Mouse (Mus musculus) neural tube, embryonic 11.5 days (tissue): Measurements from ENCODE around the gene Gm21983. TPM values are rescaled to one million over a fixed set of nuclear protein-coding genes. Genes with fewer than 3 reads are reported as not detected.

Experiments used
- ATAC-seq: fragments of 200-750 bp; cut with Nextera tagmentation; 2 replicates; pipeline ENCODE4 v1.8.0; 2017; ENCODE audit warnings: moderate number of reproducible peaks, mild to moderate bottlenecking, moderate TSS enrichment, moderate library complexity; ENCODE audit not compliant: insufficient read depth, low FRiP score, low TSS enrichment
- DNase-seq: peaks from one replicate; pipeline ENCODE4 v3.0.0-alpha.2; 2015; ENCODE audit warnings: low spot score
- H3K27ac ChIP-seq: fragments of 300-500 bp; sonication (generic); 2 replicates; pipeline ENCODE4 v1.5.1; 2014; ENCODE audit warnings: low read depth, mild to moderate bottlenecking, low read length
- H3K27me3 ChIP-seq: fragments of 300-500 bp; sonication (generic); 2 replicates; pipeline ENCODE4 v1.6.1; 2014; ENCODE audit warnings: mild to moderate bottlenecking, low read length, mixed read lengths; ENCODE audit not compliant: control insufficient read depth, insufficient read depth
- H3K36me3 ChIP-seq: fragments of 300-500 bp; sonication (generic); 2 replicates; pipeline ENCODE4 v1.6.1; 2014; ENCODE audit warnings: mild to moderate bottlenecking, low read length, moderate library complexity, mixed read lengths; ENCODE audit not compliant: control insufficient read depth, insufficient read depth
- H3K4me1 ChIP-seq: fragments of 300-500 bp; sonication (generic); 2 replicates; pipeline ENCODE4 v1.6.1; 2014; ENCODE audit warnings: low read length, mixed read lengths; ENCODE audit not compliant: control insufficient read depth, insufficient read depth
- H3K4me2 ChIP-seq: fragments of 300-500 bp; sonication (generic); 2 replicates; pipeline ENCODE4 v1.6.1; 2014; ENCODE audit warnings: low read depth, mild to moderate bottlenecking, moderate library complexity
- H3K4me3 ChIP-seq: fragments of 300-500 bp; sonication (generic); 2 replicates; pipeline ENCODE4 v1.5.1; 2014; ENCODE audit warnings: low read depth, low read length
- H3K9ac ChIP-seq: fragments of 300-500 bp; sonication (generic); 2 replicates; pipeline ENCODE4 v1.6.1; 2014; ENCODE audit warnings: mild to moderate bottlenecking, low read length
- H3K9me3 ChIP-seq: fragments of 300-500 bp; sonication (generic); 2 replicates; pipeline ENCODE4 v1.6.1; 2016; ENCODE audit warnings: low read length; ENCODE audit not compliant: control insufficient read depth
- WGBS: fragments of 180-500 bp; shearing (Covaris S2); extraction: QIAGEN DNeasy Blood & Tissue Kit; methylation state at CpG from one replicate; pipeline ENCODE4 v1.1.7; 2014; 5-methylcytosine and 5-hydroxymethylcytosine counted together
- polyA plus RNA-seq: library from polyadenylated mRNA; unstranded; fragments of >200 nt; fragmentation: Nextera tagmentation; extraction: Ambion mirVana; gene quantifications from 2 replicates; pipeline ENCODE4 v1.2.1, GENCODE M21; 2014

The Gm21983 gene
- polyA plus RNA-seq, 1 experiment from 2014 or later, result not detected

GRCm38 (mm10) chr7:27195681-27196611, 15.1 kb upstream of the Gm21983 start, which contains the start of the genes BC024978 and Snrpa:
Gene BC024978 (plus strand): TSS chr7:27195781.
Gene Snrpa (minus strand): TSS chr7:27196271.
- under 1% methylated on average over 64 of the region's 64 CpGs for WGBS
- Histone ChIP-seq H3K9ac (peak within 1 kb of the TSS; percentile 77), H3K4me1 (peaks cover 4% of the 10 kb centered on the region), H3K4me2 (peak within 1 kb of the TSS; percentile 77), H3K36me3 (peaks cover 21% of the 10 kb centered on the region), H3K27ac (peak within 1 kb of the TSS; percentile 93), H3K27me3 (no peaks in the 10 kb centered on the region), H3K4me3 (peak within 1 kb of the TSS; percentile 63), H3K9me3 (no peaks in the 10 kb centered on the region)
- ATAC-seq, result peak; percentile 99
- DNase-seq, result peak; percentile 94

- H3K4me3 ChIP-seq, result no peak overlapping the region
- no peak overlapping the region for H3K4me2 ChIP-seq
- no peaks in the 10 kb centered on the region for H3K9me3 ChIP-seq
- H3K9ac ChIP-seq, result no peak overlapping the region
- no peak for ATAC-seq
- peaks cover 42% of the 10 kb centered on the region for H3K36me3 ChIP-seq
- DNase-seq, result no peak
- 87% methylated on average over 4 of the region's 4 CpGs for WGBS
- H3K27ac ChIP-seq, result no peak overlapping the region
- no peaks in the 10 kb centered on the region for H3K27me3 ChIP-seq
- peaks cover 4% of the 10 kb centered on the region for H3K4me1 ChIP-seq
These were observed 12.8 kb upstream of the Gm21983 start for GRCm38 (mm10) chr7:27193731-27194130.

- H3K9ac ChIP-seq, result no peak overlapping the region
- DNase-seq (no peak), ATAC-seq (no peak)
- peaks cover 46% of the 10 kb centered on the region for H3K36me3 ChIP-seq
- H3K4me3 ChIP-seq, result no peak overlapping the region
- H3K27me3 ChIP-seq, result no peaks in the 10 kb centered on the region
- no peak overlapping the region for H3K4me2 ChIP-seq
- H3K9me3 ChIP-seq, result no peaks in the 10 kb centered on the region
- 95% methylated on average over 5 of the region's 5 CpGs for WGBS
- H3K27ac ChIP-seq, result no peak overlapping the region
- peaks cover 4% of the 10 kb centered on the region for H3K4me1 ChIP-seq
These were observed 11.5 kb upstream of the Gm21983 start for GRCm38 (mm10) chr7:27192434-27192833.

GRCm38 (mm10) chr7:27189271-27189931, 8.5 kb upstream of the Gm21983 start:
- Histone ChIP-seq H3K4me3 (no peak overlapping the region), H3K4me1 (peaks cover under 1% of the 10 kb centered on the region), H3K36me3 (peaks cover 68% of the 10 kb centered on the region), H3K9ac (no peak overlapping the region), H3K9me3 (no peaks in the 10 kb centered on the region), H3K4me2 (no peak overlapping the region), H3K27ac (no peak overlapping the region), H3K27me3 (no peaks in the 10 kb centered on the region)
- DNase-seq, result no peak
- no peak for ATAC-seq
- 97% methylated on average over 10 of the region's 10 CpGs for WGBS

GRCm38 (mm10) chr7:27185986-27186385, 5.1 kb upstream of the Gm21983 start:
- WGBS, result 92% methylated on average over 5 of the region's 5 CpGs
- H3K36me3 ChIP-seq, result peaks cover 47% of the 10 kb centered on the region

GRCm38 (mm10) chr7:27184964-27185363, 4.1 kb upstream of the Gm21983 start:
- 78% methylated on average over 3 of the region's 3 CpGs for WGBS
- Histone ChIP-seq H3K9me3 (no peaks in the 10 kb centered on the region), H3K4me2 (no peak overlapping the region), H3K36me3 (peaks cover 37% of the 10 kb centered on the region), H3K27ac (no peak overlapping the region), H3K4me3 (no peak overlapping the region), H3K9ac (no peak overlapping the region), H3K27me3 (no peaks in the 10 kb centered on the region), H3K4me1 (no peaks in the 10 kb centered on the region)
- ATAC-seq (no peak; the same call in 1 of the 2 replicates), DNase-seq (peak; percentile 50)

More at GRCm38 (mm10) chr7:27185986-27186385, 5.1 kb upstream of the Gm21983 start:
- Histone ChIP-seq H3K9ac (no peak overlapping the region), H3K4me3 (no peak overlapping the region), H3K9me3 (no peaks in the 10 kb centered on the region), H3K27me3 (no peaks in the 10 kb centered on the region), H3K4me1 (no peaks in the 10 kb centered on the region), H3K27ac (no peak overlapping the region), H3K4me2 (no peak overlapping the region)
- DNase-seq (no peak), ATAC-seq (no peak)

- no peaks in the 10 kb centered on the region for H3K27me3 ChIP-seq
- no peak overlapping the region for H3K27ac ChIP-seq
- peaks cover 5% of the 10 kb centered on the region for H3K4me1 ChIP-seq
- no peak overlapping the region for H3K9ac ChIP-seq
- no peak overlapping the region for H3K4me2 ChIP-seq
- DNase-seq (no peak), ATAC-seq (no peak)
- H3K4me3 ChIP-seq, result no peak overlapping the region
- no peaks in the 10 kb centered on the region for H3K9me3 ChIP-seq
- peaks cover 23% of the 10 kb centered on the region for H3K36me3 ChIP-seq
- WGBS, result 91% methylated on average over 1 of the region's 1 CpGs
These were observed 1.6 kb upstream of the Gm21983 start for GRCm38 (mm10) chr7:27182498-27182897.

- Histone ChIP-seq H3K27me3 (no peaks in the 10 kb centered on the region), H3K4me3 (no peak overlapping the region), H3K4me2 (no peak overlapping the region), H3K36me3 (peaks cover 5% of the 10 kb centered on the region), H3K9me3 (no peaks in the 10 kb centered on the region), H3K27ac (no peak overlapping the region), H3K9ac (no peak overlapping the region), H3K4me1 (peaks cover 5% of the 10 kb centered on the region)
- ATAC-seq (no peak), DNase-seq (peak; percentile 5)
- WGBS, result 74% methylated on average over 5 of the region's 5 CpGs
These were observed 850 bp downstream of the Gm21983 start for GRCm38 (mm10) chr7:27180036-27180435.
